Mouse (Mus musculus) embryonic fibroblast, embryonic 13.5 days (primary cell): ENCODE data around the gene Trp53. TPM values are rescaled to one million over a fixed set of nuclear protein-coding genes. Genes with fewer than 3 reads are reported as not detected.

ENCODE experiments used
- H3K27ac ChIP-seq: 2 replicates; pipeline ENCODE4 v1.5.1; 2012; ENCODE audit warnings: low read length, control low read depth, inconsistent platforms; ENCODE audit not compliant: insufficient read depth
- H3K4me1 ChIP-seq: 2 replicates; pipeline ENCODE4 v1.6.1; 2011; ENCODE audit warnings: low read length; ENCODE audit not compliant: control insufficient read depth, insufficient read depth
- H3K4me3 ChIP-seq: 2 replicates; pipeline ENCODE4 v1.5.1; 2011; ENCODE audit warnings: mild to moderate bottlenecking, control low read depth, low read length; ENCODE audit not compliant: insufficient read depth
- CTCF ChIP-seq: IDR thresholded peaks from 2 replicates; pipeline ENCODE4 v1.5.1; 2011; ENCODE audit warnings: mild to moderate bottlenecking, control low read depth, low read length, moderate library complexity, borderline replicate concordance; ENCODE audit not compliant: insufficient read depth
- POLR2A ChIP-seq: IDR thresholded peaks from 2 replicates; pipeline ENCODE4 v1.6.1; 2011; ENCODE audit warnings: low read depth, mild to moderate bottlenecking, control low read depth, low read length, moderate library complexity
- polyA plus RNA-seq: library from polyadenylated mRNA; stranded (reverse); fragments of >200 nt; gene quantifications from 2 replicates; pipeline ENCODE4 v1.2.4, GENCODE M21; 2011; ENCODE audit warnings: low read depth; ENCODE audit not compliant: missing spikeins, insufficient read length

Gene Trp53
- polyA plus RNA-seq, 1 experiment: 159 TPM

- peaks cover 6% of the 10 kb centered on the region; the same call in 1 of the 2 replicates for H3K4me1 ChIP-seq
- TF ChIP-seq CTCF (no peak), POLR2A (no peak)
- H3K27ac ChIP-seq: no peak overlapping the region
- no peak overlapping the region for H3K4me3 ChIP-seq
Observed at GRCm38 (mm10) chr11:69560896-69561854, 19.0 kb upstream of the Trp53 start.

- Histone ChIP-seq H3K4me1 (peaks cover 6% of the 10 kb centered on the region; the same call in 1 of the 2 replicates), H3K27ac (no peak overlapping the region), H3K4me3 (no peak overlapping the region)
- no peak for TF ChIP-seq CTCF
- no peak for TF ChIP-seq POLR2A
Observed at GRCm38 (mm10) chr11:69563373-69563772, 16.8 kb upstream of the Trp53 start.

- no peak overlapping the region for H3K4me3 ChIP-seq
- TF ChIP-seq CTCF: no peak
- TF ChIP-seq POLR2A: no peak
- H3K27ac ChIP-seq: no peak overlapping the region
- peaks cover 6% of the 10 kb centered on the region; the same call in 1 of the 2 replicates for H3K4me1 ChIP-seq
Observed at GRCm38 (mm10) chr11:69564391-69564790, 15.8 kb upstream of the Trp53 start.

GRCm38 (mm10) chr11:69565131-69565530, 15.0 kb upstream of the Trp53 start:
- no peak overlapping the region for H3K27ac ChIP-seq
- peaks cover 6% of the 10 kb centered on the region; the same call in 1 of the 2 replicates for H3K4me1 ChIP-seq
- no peak for TF ChIP-seq POLR2A
- no peak overlapping the region for H3K4me3 ChIP-seq

- TF ChIP-seq POLR2A (no peak), CTCF (no peak)
Observed at GRCm38 (mm10) chr11:69575220-69575619, 4.9 kb upstream of the Trp53 start.

GRCm38 (mm10) chr11:69576307-69576706, 3.9 kb upstream of the Trp53 start:
- Histone ChIP-seq H3K27ac (no peak overlapping the region), H3K4me3 (no peak overlapping the region), H3K4me1 (peaks cover 8% of the 10 kb centered on the region; the same call in 1 of the 2 replicates)
- TF ChIP-seq POLR2A (no peak), CTCF (no peak)

More at GRCm38 (mm10) chr11:69575220-69575619, 4.9 kb upstream of the Trp53 start:
- Histone ChIP-seq H3K4me1 (peaks cover 8% of the 10 kb centered on the region; the same call in 1 of the 2 replicates), H3K27ac (no peak overlapping the region), H3K4me3 (no peak overlapping the region)

GRCm38 (mm10) chr11:69578301-69578700, 1.9 kb upstream of the Trp53 start:
- TF ChIP-seq CTCF (no peak), POLR2A (no peak)
- Histone ChIP-seq H3K27ac (no peak overlapping the region), H3K4me3 (peak overlapping the region; percentile 81), H3K4me1 (peaks cover 18% of the 10 kb centered on the region)

GRCm38 (mm10) chr11:69579128-69580017, 786 bp upstream of the Trp53 start:
- TF ChIP-seq CTCF (peak; percentile 68), POLR2A (peak; percentile 73)
- Histone ChIP-seq H3K4me3 (peak overlapping the region; percentile 81), H3K27ac (peak overlapping the region; percentile 88), H3K4me1 (peaks cover 18% of the 10 kb centered on the region)

- Histone ChIP-seq H3K4me1 (peaks cover 18% of the 10 kb centered on the region), H3K27ac (peak overlapping the region; percentile 93)
- TF ChIP-seq CTCF: no peak
- peak; percentile 23 for TF ChIP-seq POLR2A
Observed at GRCm38 (mm10) chr11:69580572-69581146, 500 bp downstream of the Trp53 start.

More at GRCm38 (mm10) chr11:69580572-69581146, 500 bp downstream of the Trp53 start:
- H3K4me3 ChIP-seq: peak overlapping the region; percentile 90
